Comparison of ENCODE assay signal across 22 mouse cellular contexts in genomic region chr2:45270035-45270434, GRCm38 (mm10).
A peak's percentile ranks its signal among the peaks of the same experiment; 100 is the strongest.
DNase-seq lines count a peak whose midpoint lies in the region; ATAC-seq and TF ChIP-seq lines count a peak whose summit lies in the region.
"Had no signal": no experiment of that assay in that cellular context is flagged by ENCODE, and none has a peak within 500 bp of the region (broad histone marks: within the 10 kb centered on the region; RNA-seq: fewer than 3 reads in every experiment).

No protein-coding gene starts in this region.

- peak; percentile 17 for DNase-seq in 416B (ENCODE audit: low read depth)
- DNase-seq in hindbrain, embryonic 10.5 days (ENCODE audit: low spot score): no peak
- no peak for DNase-seq in right cerebral cortex, adult 2 months (ENCODE audit: low spot score in 2 of 2)
- DNase-seq: adrenal gland, adult 8-10 months; B cell, adult 2 months; cerebellum, adult 2 months; embryo, embryonic 11 days; gastrocnemius, postnatal 10 days; heart, postnatal 36 days had no signal

- H3K9ac ChIP-seq in kidney, embryonic 14.5 days (ENCODE audit: low read depth, low read length): no peak overlapping the region
- H3K9ac ChIP-seq: embryonic facial prominence, embryonic 15.5 days; heart, embryonic 12.5 days; hindbrain, embryonic 12.5 days had no signal

- no peak for TF ChIP-seq CTCF in bone marrow macrophage, adult 2 months (IDR thresholded peaks at IDR 0.05; ENCODE audit: low read depth, low read length)

- no peak overlapping the region for H3K4me2 ChIP-seq in kidney, embryonic 14.5 days (replicated peaks; ENCODE audit: low read depth, low read length)
- H3K4me2 ChIP-seq: embryonic facial prominence, embryonic 15.5 days; heart, embryonic 12.5 days; hindbrain, embryonic 12.5 days had no signal

- no peak overlapping the region for H3K4me3 ChIP-seq in bone marrow macrophage, adult 2 months (ENCODE audit: insufficient read depth, low read length)
- H3K4me3 ChIP-seq in macrophage (ENCODE audit: inconsistent target): no peak overlapping the region
- no peak overlapping the region for H3K4me3 ChIP-seq in hindbrain, embryonic 10.5 days
- H3K4me3 ChIP-seq in kidney, embryonic 14.5 days (ENCODE audit: low read length): no peak overlapping the region
- H3K4me3 ChIP-seq: embryonic facial prominence, embryonic 15.5 days; erythroblast, embryonic 14.5 days; forebrain, embryonic 10.5 days; heart, embryonic 12.5 days; hindbrain, embryonic 12.5 days had no signal

- H3K79me2 ChIP-seq in macrophage (ENCODE audit: inconsistent target): peaks cover 25% of the 10 kb centered on the region; the same call in 1 of the 2 replicates

- WGBS in macrophage (ENCODE audit: missing documents): 33% methylated on average over 2 of the region's 2 CpGs
- WGBS in hindbrain, embryonic 10.5 days: 87% methylated on average over 2 of the region's 2 CpGs
- WGBS in kidney, embryonic 14.5 days: 82% methylated on average over 2 of the region's 2 CpGs

- TF ChIP-seq POLR2A in bone marrow macrophage, adult 2 months (IDR thresholded peaks at IDR 0.05; ENCODE audit: borderline replicate concordance, low read depth, low read length): no peak

- H3K36me3 ChIP-seq in macrophage (ENCODE audit: inconsistent target): no peaks in the 10 kb centered on the region
- no peaks in the 10 kb centered on the region for H3K36me3 ChIP-seq in hindbrain, embryonic 10.5 days
- H3K36me3 ChIP-seq in kidney, embryonic 14.5 days (ENCODE audit: control insufficient read depth, insufficient read depth, low read length): no peaks in the 10 kb centered on the region
- H3K36me3 ChIP-seq: embryonic facial prominence, embryonic 15.5 days; forebrain, embryonic 10.5 days; G1E; heart, embryonic 12.5 days; hindbrain, embryonic 12.5 days had no signal

- peak overlapping the region; percentile 51; the same call in 1 of the 2 replicates for H3K27ac ChIP-seq in bone marrow macrophage, adult 2 months (ENCODE audit: insufficient read depth, low read depth, low read length)
- peak overlapping the region; percentile 90 for H3K27ac ChIP-seq in macrophage
- no peak overlapping the region for H3K27ac ChIP-seq in hindbrain, embryonic 10.5 days
- no peak overlapping the region for H3K27ac ChIP-seq in kidney, embryonic 14.5 days (ENCODE audit: low read depth, low read length)
- H3K27ac ChIP-seq: embryonic facial prominence, embryonic 15.5 days; forebrain, embryonic 10.5 days; hindbrain, embryonic 12.5 days; hindbrain, postnatal 0 days had no signal

- no peaks in the 10 kb centered on the region for H3K9me3 ChIP-seq in hindbrain, embryonic 10.5 days
- no peaks in the 10 kb centered on the region for H3K9me3 ChIP-seq in kidney, embryonic 14.5 days (ENCODE audit: control insufficient read depth, low read length)
- H3K9me3 ChIP-seq: embryonic facial prominence, embryonic 15.5 days; forebrain, embryonic 10.5 days; G1E; heart, embryonic 12.5 days; hindbrain, embryonic 12.5 days had no signal

- H3K4me1 ChIP-seq in bone marrow macrophage, adult 2 months (ENCODE audit: control insufficient read depth, insufficient read depth, low read length): peaks cover 38% of the 10 kb centered on the region
- H3K4me1 ChIP-seq in hindbrain, embryonic 10.5 days (replicated peaks): no peaks in the 10 kb centered on the region
- no peaks in the 10 kb centered on the region for H3K4me1 ChIP-seq in kidney, embryonic 14.5 days (ENCODE audit: control insufficient read depth, insufficient read depth, low read length)
- H3K4me1 ChIP-seq: embryonic facial prominence, embryonic 15.5 days; forebrain, embryonic 10.5 days; hindbrain, embryonic 12.5 days had no signal

- peak; percentile 58; the same call in 1 of the 2 replicates for ATAC-seq in neutrophil, adult 5-6 weeks (ENCODE audit: extremely low read depth, insufficient number of reproducible peaks, low FRiP score, poor library complexity, severe bottlenecking)
- no peak for ATAC-seq in kidney, embryonic 14.5 days (ENCODE audit: low FRiP score, low TSS enrichment)
- ATAC-seq: CD4-positive, CD25-positive, alpha-beta regulatory T cell, adult 4 months; forebrain, embryonic 14.5 days; hindbrain, postnatal 0 days had no signal

- H3K27me3 ChIP-seq in hindbrain, embryonic 10.5 days (ENCODE audit: insufficient read depth, poor library complexity, severe bottlenecking): no peaks in the 10 kb centered on the region
- no peaks in the 10 kb centered on the region for H3K27me3 ChIP-seq in kidney, embryonic 14.5 days (ENCODE audit: control insufficient read depth, insufficient read depth, low read length)
- H3K27me3 ChIP-seq: embryonic facial prominence, embryonic 15.5 days; heart, embryonic 12.5 days; hindbrain, embryonic 12.5 days had no signal

Comparison
In these comparisons a context has a peak if more than half of its experiments do, and no peak if none do; other contexts are left out.
1. H3K27ac ChIP-seq: peak in bone marrow macrophage, adult 2 months (single experiment) and macrophage (single experiment); none in hindbrain, embryonic 10.5 days (single experiment) and kidney, embryonic 14.5 days (single experiment).